Mouse (Mus musculus): ENCODE results near the gene Akr1b8. TPM values are rescaled to one million over a fixed set of nuclear protein-coding genes. Genes with fewer than 3 reads are reported as not detected.
"Not testable (repeated sequence)": the region's sequence is repeated elsewhere in the genome, so short reads cannot be mapped to it uniquely, and the experiment has no call there.

Gene Akr1b8
- polyA plus RNA-seq, 1 experiment from 2014 or later = 1.6 TPM

DNA sequence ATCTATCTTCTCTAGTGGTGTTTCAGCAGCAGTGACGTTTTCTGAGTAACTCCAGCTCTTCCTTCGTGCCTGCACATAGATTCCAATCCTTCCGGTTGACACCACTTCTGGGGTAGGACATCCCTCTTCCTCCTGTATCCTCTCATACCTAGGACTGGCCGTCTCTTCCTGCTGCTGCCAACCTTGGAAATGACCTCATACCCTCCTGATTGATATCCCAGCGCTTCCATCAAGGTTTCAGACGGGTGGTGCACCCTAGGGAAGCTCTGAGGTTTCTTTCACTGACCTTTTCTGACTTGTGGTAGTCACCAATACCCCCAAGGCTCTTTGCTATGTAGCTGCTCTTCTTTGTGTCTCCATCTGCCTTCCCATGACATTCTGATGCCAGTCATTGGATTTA, 44.5 kb downstream of the Akr1b8 start:
- DNase-seq (ENCODE audit: low spot score) = no peak

DNA sequence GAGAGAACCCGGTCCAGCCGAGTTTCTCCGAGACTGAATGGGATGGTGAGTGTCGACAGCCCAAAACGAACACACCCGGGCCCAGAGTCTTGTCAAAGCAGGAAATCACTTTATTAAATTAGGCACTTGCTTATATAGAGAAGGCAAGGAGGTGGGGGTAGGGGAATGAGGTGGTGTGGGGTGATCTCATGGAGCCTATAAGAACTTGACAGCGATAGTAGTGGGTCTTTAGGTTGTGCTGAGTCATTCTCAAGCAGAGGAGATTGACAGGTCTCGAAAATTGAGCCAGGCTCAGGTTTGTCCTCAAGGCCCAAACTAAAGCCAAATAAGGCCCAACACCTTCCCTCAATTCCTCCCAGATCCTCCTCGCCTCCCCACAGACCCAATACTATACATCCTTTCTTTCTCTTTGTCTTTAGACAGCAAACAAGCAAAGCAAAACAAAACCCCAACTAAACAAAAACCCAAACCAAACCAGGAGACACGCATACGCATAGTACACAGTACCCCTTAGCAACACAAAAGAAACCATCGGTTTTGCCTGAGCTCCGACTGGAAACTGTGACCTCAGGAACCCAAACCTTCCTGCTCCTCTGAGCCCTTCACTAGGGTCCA, 45.8 kb downstream of the Akr1b8 start:
- no peak for DNase-seq (ENCODE audit: low spot score)

DNA sequence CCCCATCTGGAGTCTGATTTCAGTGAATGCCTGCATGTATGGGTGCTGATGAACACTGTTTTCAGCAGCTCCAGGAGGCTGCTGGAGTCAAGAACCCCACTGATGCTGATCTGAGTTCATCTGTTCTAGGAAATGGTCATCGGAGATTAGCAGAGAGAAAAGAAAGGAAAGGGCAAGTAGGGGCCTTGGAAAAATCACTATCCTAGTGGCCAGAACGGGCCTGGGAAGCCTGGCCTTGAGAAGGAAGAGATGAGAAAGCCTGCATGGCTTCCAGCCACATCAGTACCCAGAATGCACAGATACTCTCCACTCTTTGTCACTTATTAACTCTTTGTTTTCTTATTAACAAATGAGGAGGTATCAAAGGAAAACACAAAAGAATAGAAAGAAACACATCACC, 46.8 kb downstream of the Akr1b8 start:
- no peak for DNase-seq (ENCODE audit: low spot score)

DNA sequence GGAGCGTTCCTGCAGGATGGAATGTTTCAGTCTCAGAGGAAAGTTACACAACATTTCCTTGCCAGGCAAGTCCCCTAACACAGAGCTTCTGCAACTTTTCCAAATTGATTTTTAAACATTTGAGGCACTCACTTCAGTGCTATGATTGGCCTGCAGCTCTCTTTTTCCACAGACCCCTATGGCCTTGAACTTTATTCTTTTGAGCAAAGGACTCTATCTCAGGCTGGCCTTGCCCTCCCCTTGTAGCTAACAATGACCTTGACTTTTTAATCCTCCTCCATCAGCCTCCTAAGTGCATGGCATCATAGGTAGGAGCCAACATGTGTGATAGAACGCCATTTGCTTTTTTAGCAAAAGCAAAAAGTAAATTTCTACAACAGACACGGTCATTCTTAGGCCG, 52.8 kb downstream of the Akr1b8 start:
- DNase-seq (ENCODE audit: low spot score) = no peak

DNA sequence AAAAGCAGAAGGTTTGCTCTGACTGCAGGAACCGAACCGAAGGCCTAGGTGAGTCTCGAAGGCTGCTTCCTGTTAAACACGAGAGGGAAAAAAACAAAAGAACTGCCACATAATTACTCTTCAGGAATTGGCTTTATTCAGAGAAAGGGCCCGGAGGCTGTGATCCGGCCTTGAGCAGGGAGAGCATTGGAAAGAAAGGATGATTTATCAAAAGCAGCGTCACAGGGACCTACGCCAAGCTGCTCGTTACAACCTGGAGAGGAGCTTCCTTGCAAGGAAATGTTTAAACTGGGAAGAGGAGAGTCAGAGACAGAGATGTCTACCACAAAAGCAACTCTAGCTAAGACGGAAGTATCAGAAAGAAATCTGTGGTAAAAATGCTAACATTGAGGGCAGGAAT, 53.5 kb downstream of the Akr1b8 start:
- DNase-seq (ENCODE audit: low spot score) = no peak

DNA sequence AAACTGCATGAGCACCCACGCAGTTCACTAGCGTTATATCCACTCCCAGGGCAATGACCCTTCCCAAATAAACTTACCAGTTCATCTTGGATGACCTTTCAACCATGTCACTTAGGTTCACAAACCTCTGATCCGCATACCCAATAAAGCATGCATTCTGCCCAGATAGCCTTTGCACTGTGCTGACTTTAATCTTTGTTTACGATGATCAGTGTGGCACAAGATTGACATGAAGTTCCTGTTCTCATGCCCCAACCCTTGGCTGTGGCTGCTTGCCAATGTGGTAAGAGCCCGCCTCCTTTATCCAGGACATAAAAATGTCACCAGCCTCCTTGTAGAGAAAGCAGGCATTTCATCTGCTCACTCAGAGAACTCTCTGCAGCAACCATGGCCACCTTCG, 58.1 kb downstream of the Akr1b8 start, which contains the start of gene Akr1b7:
Gene Akr1b7 (plus strand): TSS at position 312 of the 400 bp plus-strand sequence.
- DNase-seq (ENCODE audit: low spot score) = no peak

DNA sequence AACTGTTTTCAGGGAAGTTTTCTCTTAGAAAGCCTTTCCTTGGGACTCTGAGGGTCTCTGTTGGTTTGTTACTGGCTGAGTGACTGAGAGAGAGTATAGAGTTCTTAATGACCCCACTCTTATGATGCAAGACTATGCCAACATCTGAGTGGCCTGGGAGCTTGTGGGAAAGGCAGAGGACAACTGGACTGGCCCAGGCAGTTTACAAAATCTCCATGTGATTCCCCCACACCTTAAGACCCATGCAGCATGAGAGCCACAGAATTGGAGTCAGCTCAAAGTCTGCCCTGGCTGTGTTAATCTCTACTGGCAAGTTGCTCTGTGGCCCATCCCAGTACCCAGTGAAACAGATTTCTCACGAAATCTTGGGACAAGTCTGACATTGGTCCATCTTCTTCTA, 58.8 kb downstream of the Akr1b8 start:
- DNase-seq (ENCODE audit: low spot score) = no peak

DNA sequence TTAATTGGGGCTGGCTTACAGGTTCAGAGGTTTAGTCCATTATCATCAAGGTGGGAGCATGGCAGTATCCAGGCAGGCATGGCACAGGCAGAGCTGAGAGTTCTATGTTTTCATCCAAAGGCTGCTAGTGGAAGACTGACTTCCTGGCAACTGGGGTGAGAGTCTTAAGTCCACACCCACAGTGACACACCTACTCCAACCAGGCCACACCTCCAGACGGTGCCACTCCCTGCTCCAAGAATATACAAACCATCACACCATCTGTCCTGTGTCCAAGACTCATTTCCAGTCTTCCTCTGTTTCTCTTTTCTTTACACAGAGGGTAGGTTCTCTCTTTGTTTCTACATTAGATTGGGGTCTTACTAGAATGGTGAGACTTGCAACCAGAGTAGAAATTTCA, 59.5 kb downstream of the Akr1b8 start:
- not testable (repeated sequence) for DNase-seq (ENCODE audit: low spot score)

DNA sequence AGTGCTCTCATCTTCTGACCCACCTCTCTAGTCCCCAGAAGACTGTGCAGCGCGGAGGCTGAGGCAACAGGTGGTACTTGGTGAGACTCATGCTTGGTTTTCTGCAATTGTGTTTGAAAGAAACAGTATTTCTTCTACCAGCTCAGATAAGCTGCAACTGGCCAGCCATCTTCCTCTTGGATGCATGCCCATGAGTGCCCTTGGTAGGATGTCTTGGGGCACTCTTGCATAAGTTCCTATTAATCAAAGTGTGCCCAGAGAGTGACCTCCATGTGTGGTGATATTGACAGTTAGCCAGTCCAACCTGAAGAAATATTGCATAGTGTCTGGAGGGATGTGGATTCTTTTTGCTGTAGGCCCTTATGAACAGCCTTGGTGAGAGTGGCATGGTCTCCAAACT, 62.6 kb downstream of the Akr1b8 start:
- DNase-seq (ENCODE audit: low spot score) = no peak

Other genes starting within 250 kb of the Akr1b8 start
- gene Slc35b4, start 177.0 kb upstream of the Akr1b8 start, polyA plus RNA-seq (2015; fragmentation: Nextera tagmentation; extraction: Ambion mirVana) = 77.9 and 88.7 TPM in 2 replicates
- 268 and 290 TPM in 2 replicates for gene Akr1b3, start 36.6 kb upstream of the Akr1b8 start, polyA plus RNA-seq (2015; fragmentation: Nextera tagmentation; extraction: Ambion mirVana)
- gene Akr1b10, start 30.1 kb downstream of the Akr1b8 start, polyA plus RNA-seq (2015; fragmentation: Nextera tagmentation; extraction: Ambion mirVana) = 29.1 and 33.6 TPM in 2 replicates
- gene Akr1b7, start 58.2 kb downstream of the Akr1b8 start, polyA plus RNA-seq (2015; fragmentation: Nextera tagmentation; extraction: Ambion mirVana) = 0.14 TPM in 1 of 2 replicates, not detected in the other
- gene Bpgm, start 122.1 kb downstream of the Akr1b8 start, polyA plus RNA-seq (2015; fragmentation: Nextera tagmentation; extraction: Ambion mirVana) = 38.0 and 39.0 TPM in 2 replicates
- 28.7 and 34.0 TPM in 2 replicates for gene Cald1, start 244.4 kb downstream of the Akr1b8 start, polyA plus RNA-seq (2015; fragmentation: Nextera tagmentation; extraction: Ambion mirVana)